Mouse (Mus musculus) liver, postnatal 0 days (tissue): ENCODE results near the gene Kcnq2.

ENCODE experiments used
- CTCF ChIP-seq: sonication (generic); IDR thresholded peaks from 2 replicates; pipeline ENCODE4 v1.5.1; 2016; ENCODE audit warnings: antibody characterized with exemption, low read depth
- EP300 ChIP-seq: IDR thresholded peaks from 2 replicates; pipeline ENCODE4 v1.6.1; 2016; ENCODE audit warnings: antibody characterized with exemption, low read depth, mild to moderate bottlenecking

DNA sequence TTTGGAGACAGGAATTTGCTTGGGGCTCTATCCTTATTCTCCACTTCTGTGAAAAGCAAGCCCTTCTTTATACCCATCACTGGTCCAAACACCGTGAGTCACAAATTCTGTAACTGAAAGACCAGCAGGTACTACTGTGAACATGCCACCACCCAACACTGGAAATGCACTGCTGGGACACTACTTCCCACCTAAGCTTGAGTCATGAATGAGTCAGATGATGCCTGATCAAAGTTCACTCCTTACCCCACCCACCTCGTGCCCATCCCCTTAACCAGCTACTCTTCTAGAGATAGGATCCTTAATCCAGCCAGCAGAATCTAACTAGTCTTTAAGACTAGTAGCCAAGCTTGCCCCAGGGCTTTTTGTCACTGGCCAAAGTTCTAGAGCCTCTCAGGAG is 35.0 kb downstream of the Kcnq2 start:
- TF ChIP-seq CTCF = no peak
- TF ChIP-seq EP300 = no peak
